Mouse (Mus musculus) megakaryocyte, embryonic 14.5 days (primary cell): ENCODE measurements around the gene Tnrc6b.

Experiments used
- FLI1 ChIP-seq: IDR thresholded peaks from 2 replicates; pipeline ENCODE4 v1.6.1; 2012; ENCODE audit warnings: low read length, inconsistent platforms, mixed read lengths
- GATA1 ChIP-seq: IDR thresholded peaks from 3 replicates; pipeline ENCODE4 v1.6.1; 2012; ENCODE audit warnings: mixed read lengths, low read length, inconsistent platforms, borderline replicate concordance

- TF ChIP-seq GATA1 (no peak), FLI1 (no peak)
These were observed 30.7 kb downstream of the Tnrc6b start for GRCm38 (mm10) chr15:80741836-80742235.
